Mouse (Mus musculus): ENCODE measurements around the gene Fgf15. TPM values are rescaled to one million over a fixed set of nuclear protein-coding genes. Genes with fewer than 3 reads are reported as not detected.

Gene Fgf15
- polyA plus RNA-seq, 1 experiment from 2014 or later, result 104 TPM

- Histone ChIP-seq H3K4me2 (peak overlapping the region; percentile 71), H3K36me3 (ENCODE audit: control insufficient read depth, insufficient read depth, low read length) (peaks cover 15% of the 10 kb centered on the region), H3K27ac (ENCODE audit: low read depth, low read length) (peak overlapping the region; percentile 68), H3K27me3 (ENCODE audit: control insufficient read depth, insufficient read depth, low read length) (peaks cover 12% of the 10 kb centered on the region), H3K9me3 (ENCODE audit: control insufficient read depth, low read length) (no peaks in the 10 kb centered on the region), H3K4me1 (ENCODE audit: control insufficient read depth, insufficient read depth, low read length) (peaks cover 40% of the 10 kb centered on the region), H3K4me3 (ENCODE audit: low read depth, low read length) (peak overlapping the region; percentile 67), H3K9ac (ENCODE audit: low read length) (peak overlapping the region; percentile 90)
- WGBS, result under 1% methylated on average over 32 of the region's 32 CpGs
- DNase-seq (ENCODE audit: low spot score, missing footprints), result peak; percentile 95
- ATAC-seq (ENCODE audit: low FRiP score), result no peak
Measured at GRCm38 (mm10) chr7:144938661-144939343, 42.5 kb downstream of the Fgf15 start.

- H3K36me3 ChIP-seq (ENCODE audit: control insufficient read depth, insufficient read depth, low read length), result peaks cover 11% of the 10 kb centered on the region; the same call in 1 of the 2 replicates
- H3K27me3 ChIP-seq (ENCODE audit: control insufficient read depth, insufficient read depth, low read length), result peaks cover 12% of the 10 kb centered on the region
- ATAC-seq (ENCODE audit: low FRiP score) (peak; percentile 75), DNase-seq (ENCODE audit: low spot score, missing footprints) (no peak)
- no peaks in the 10 kb centered on the region for H3K9me3 ChIP-seq (ENCODE audit: control insufficient read depth, low read length)
- WGBS, result under 1% methylated on average over 38 of the region's 45 CpGs
- peak within 1 kb of the TSS; percentile 71 for H3K4me2 ChIP-seq
- peak within 1 kb of the TSS; percentile 68 for H3K27ac ChIP-seq (ENCODE audit: low read depth, low read length)
- peak within 1 kb of the TSS; percentile 67 for H3K4me3 ChIP-seq (ENCODE audit: low read depth, low read length)
- peak within 1 kb of the TSS; percentile 90 for H3K9ac ChIP-seq (ENCODE audit: low read length)
- H3K4me1 ChIP-seq (ENCODE audit: control insufficient read depth, insufficient read depth, low read length), result peaks cover 40% of the 10 kb centered on the region
Measured at GRCm38 (mm10) chr7:144939344-144940002, 43.1 kb downstream of the Fgf15 start, which contains the start of gene Ccnd1. Ccnd1 (minus strand) TSS chr7:144939925.

- Histone ChIP-seq H3K27ac (ENCODE audit: low read depth, low read length) (peak overlapping the region; percentile 68), H3K9ac (ENCODE audit: low read length) (peak overlapping the region; percentile 90), H3K4me2 (peak overlapping the region; percentile 71), H3K9me3 (ENCODE audit: control insufficient read depth, low read length) (no peaks in the 10 kb centered on the region), H3K4me1 (ENCODE audit: control insufficient read depth, insufficient read depth, low read length) (peaks cover 40% of the 10 kb centered on the region), H3K4me3 (ENCODE audit: low read depth, low read length) (peak overlapping the region; percentile 67), H3K27me3 (ENCODE audit: control insufficient read depth, insufficient read depth, low read length) (peaks cover 12% of the 10 kb centered on the region), H3K36me3 (ENCODE audit: control insufficient read depth, insufficient read depth, low read length) (peaks cover 11% of the 10 kb centered on the region; the same call in 1 of the 2 replicates)
- ATAC-seq (ENCODE audit: low FRiP score) (peak; percentile 60), DNase-seq (ENCODE audit: low spot score, missing footprints) (peak; percentile 97)
- under 1% methylated on average over 22 of the region's 22 CpGs for WGBS
Measured at GRCm38 (mm10) chr7:144940003-144940571, 43.8 kb downstream of the Fgf15 start.

- H3K36me3 ChIP-seq (ENCODE audit: control insufficient read depth, insufficient read depth, low read length), result peaks cover 11% of the 10 kb centered on the region; the same call in 1 of the 2 replicates
- H3K27me3 ChIP-seq (ENCODE audit: control insufficient read depth, insufficient read depth, low read length), result peaks cover 12% of the 10 kb centered on the region
- ATAC-seq (ENCODE audit: low FRiP score) (no peak), DNase-seq (ENCODE audit: low spot score, missing footprints) (peak; percentile 96)
- H3K9ac ChIP-seq (ENCODE audit: low read length), result peak overlapping the region; percentile 90
- under 1% methylated on average over 11 of the region's 11 CpGs for WGBS
- peaks cover 40% of the 10 kb centered on the region for H3K4me1 ChIP-seq (ENCODE audit: control insufficient read depth, insufficient read depth, low read length)
- H3K9me3 ChIP-seq (ENCODE audit: control insufficient read depth, low read length), result no peaks in the 10 kb centered on the region
- peak overlapping the region; percentile 67 for H3K4me3 ChIP-seq (ENCODE audit: low read depth, low read length)
- H3K27ac ChIP-seq (ENCODE audit: low read depth, low read length), result peak overlapping the region; percentile 68
- H3K4me2 ChIP-seq, result peak overlapping the region; percentile 71
Measured at GRCm38 (mm10) chr7:144940585-144940984, 44.3 kb downstream of the Fgf15 start.

GRCm38 (mm10) chr7:144941242-144941831 is 45.0 kb downstream of the Fgf15 start:
- Histone ChIP-seq H3K9me3 (ENCODE audit: control insufficient read depth, low read length) (no peaks in the 10 kb centered on the region), H3K27ac (ENCODE audit: low read depth, low read length) (peak overlapping the region; percentile 95), H3K36me3 (ENCODE audit: control insufficient read depth, insufficient read depth, low read length) (peaks cover 9% of the 10 kb centered on the region; the same call in 1 of the 2 replicates), H3K27me3 (ENCODE audit: control insufficient read depth, insufficient read depth, low read length) (peaks cover 12% of the 10 kb centered on the region), H3K4me1 (ENCODE audit: control insufficient read depth, insufficient read depth, low read length) (peaks cover 38% of the 10 kb centered on the region), H3K4me3 (ENCODE audit: low read depth, low read length) (peak overlapping the region; percentile 67), H3K9ac (ENCODE audit: low read length) (peak overlapping the region; percentile 90), H3K4me2 (peak overlapping the region; percentile 71)
- DNase-seq (ENCODE audit: low spot score, missing footprints) (peak; percentile 98), ATAC-seq (ENCODE audit: low FRiP score) (peak; percentile 76)
- under 1% methylated on average over 39 of the region's 39 CpGs for WGBS

- H3K4me3 ChIP-seq (ENCODE audit: low read depth, low read length), result peak overlapping the region; percentile 67
- WGBS, result under 1% methylated on average over 35 of the region's 35 CpGs
- H3K4me1 ChIP-seq (ENCODE audit: control insufficient read depth, insufficient read depth, low read length), result peaks cover 34% of the 10 kb centered on the region
- H3K27ac ChIP-seq (ENCODE audit: low read depth, low read length), result peak overlapping the region; percentile 95
- peak overlapping the region; percentile 63 for H3K9ac ChIP-seq (ENCODE audit: low read length)
- DNase-seq (ENCODE audit: low spot score, missing footprints), result peak; percentile 97
- H3K27me3 ChIP-seq (ENCODE audit: control insufficient read depth, insufficient read depth, low read length), result peaks cover 12% of the 10 kb centered on the region
- no peaks in the 10 kb centered on the region for H3K9me3 ChIP-seq (ENCODE audit: control insufficient read depth, low read length)
- peaks cover under 1% of the 10 kb centered on the region; the same call in 1 of the 2 replicates for H3K36me3 ChIP-seq (ENCODE audit: control insufficient read depth, insufficient read depth, low read length)
- peak overlapping the region; percentile 71 for H3K4me2 ChIP-seq
- peak; percentile 8; the same call in 1 of the 2 replicates for ATAC-seq (ENCODE audit: low FRiP score)
Measured at GRCm38 (mm10) chr7:144942071-144942743, 45.9 kb downstream of the Fgf15 start.

- H3K4me1 ChIP-seq (ENCODE audit: control insufficient read depth, insufficient read depth, low read length), result peaks cover 32% of the 10 kb centered on the region
- no peaks in the 10 kb centered on the region for H3K36me3 ChIP-seq (ENCODE audit: control insufficient read depth, insufficient read depth, low read length)
- no peaks in the 10 kb centered on the region for H3K9me3 ChIP-seq (ENCODE audit: control insufficient read depth, low read length)
- peak overlapping the region; percentile 67 for H3K4me3 ChIP-seq (ENCODE audit: low read depth, low read length)
- H3K9ac ChIP-seq (ENCODE audit: low read length), result peak overlapping the region; percentile 63
- H3K27ac ChIP-seq (ENCODE audit: low read depth, low read length), result peak overlapping the region; percentile 35
- DNase-seq (ENCODE audit: low spot score, missing footprints) (peak; percentile 93), ATAC-seq (ENCODE audit: low FRiP score) (no peak)
- peak overlapping the region; percentile 71 for H3K4me2 ChIP-seq
- peaks cover 12% of the 10 kb centered on the region for H3K27me3 ChIP-seq (ENCODE audit: control insufficient read depth, insufficient read depth, low read length)
- under 1% methylated on average over 20 of the region's 20 CpGs for WGBS
Measured at GRCm38 (mm10) chr7:144942744-144943135, 46.4 kb downstream of the Fgf15 start.

GRCm38 (mm10) chr7:144943254-144943653 is 46.9 kb downstream of the Fgf15 start:
- WGBS, result under 1% methylated on average over 45 of the region's 45 CpGs
- peak; percentile 15 for ATAC-seq (ENCODE audit: low FRiP score)

More at GRCm38 (mm10) chr7:144943254-144943653, 46.9 kb downstream of the Fgf15 start:
- peak overlapping the region; percentile 67 for H3K4me3 ChIP-seq (ENCODE audit: low read depth, low read length)
- no peaks in the 10 kb centered on the region for H3K36me3 ChIP-seq (ENCODE audit: control insufficient read depth, insufficient read depth, low read length)
- peak; percentile 98 for DNase-seq (ENCODE audit: low spot score, missing footprints)
- peak overlapping the region; percentile 71 for H3K4me2 ChIP-seq
- H3K9me3 ChIP-seq (ENCODE audit: control insufficient read depth, low read length), result no peaks in the 10 kb centered on the region
- peak overlapping the region; percentile 35; the same call in 1 of the 2 replicates for H3K27ac ChIP-seq (ENCODE audit: low read depth, low read length)
- H3K27me3 ChIP-seq (ENCODE audit: control insufficient read depth, insufficient read depth, low read length), result peaks cover 12% of the 10 kb centered on the region
- H3K9ac ChIP-seq (ENCODE audit: low read length), result peak overlapping the region; percentile 63
- peaks cover 32% of the 10 kb centered on the region for H3K4me1 ChIP-seq (ENCODE audit: control insufficient read depth, insufficient read depth, low read length)
